Mouse (Mus musculus): ENCODE data around the gene Fam102a.

GRCm38 (mm10) chr2:32488679-32489078, 46.5 kb upstream of the Fam102a start:
- TF ChIP-seq CTCF (IDR thresholded peaks at IDR 0.05; ENCODE audit: low read depth) = peak; percentile 95
- TF ChIP-seq EP300 (optimal IDR thresholded peaks at IDR 0.05) = no peak
